Mouse (Mus musculus) hindbrain, postnatal 0 days (tissue): Measurements from ENCODE around the gene Plcl1. TPM values are rescaled to one million over a fixed set of nuclear protein-coding genes. Genes with fewer than 3 reads are reported as not detected.
A peak's percentile ranks its signal among the peaks of the same experiment; 100 is the strongest.

Experiments used
- ATAC-seq: fragments of 200-750 bp; cut with Nextera tagmentation; 2 replicates; pipeline ENCODE4 v1.8.0; 2017; ENCODE audit warnings: mild to moderate bottlenecking, moderate TSS enrichment, moderate library complexity
- DNase-seq: peaks from one replicate; pipeline ENCODE4 v3.0.0-alpha.2; 2015; ENCODE audit warnings: low spot score
- H3K27ac ChIP-seq: fragments of 300-500 bp; sonication (generic); 2 replicates; pipeline ENCODE4 v1.5.1; 2014; ENCODE audit warnings: mild to moderate bottlenecking
- H3K27me3 ChIP-seq: fragments of 300-500 bp; sonication (generic); 2 replicates; pipeline ENCODE4 v1.6.1; 2014; ENCODE audit warnings: low read length, mixed read lengths; ENCODE audit not compliant: insufficient read depth
- H3K36me3 ChIP-seq: fragments of 300-500 bp; sonication (generic); 2 replicates; pipeline ENCODE4 v1.6.1; 2014; ENCODE audit warnings: low read length, mixed read lengths; ENCODE audit not compliant: insufficient read depth
- H3K4me1 ChIP-seq: fragments of 300-500 bp; sonication (generic); 2 replicates; pipeline ENCODE4 v1.6.1; 2014; ENCODE audit warnings: antibody characterized with exemption, low read length, mixed read lengths; ENCODE audit not compliant: insufficient read depth
- H3K4me2 ChIP-seq: fragments of 300-500 bp; sonication (generic); 2 replicates; pipeline ENCODE4 v1.6.1; 2014; ENCODE audit warnings: low read depth, mild to moderate bottlenecking, low read length, moderate library complexity, mixed read lengths
- H3K4me3 ChIP-seq: fragments of 300-500 bp; sonication (generic); 2 replicates; pipeline ENCODE4 v1.5.1; 2014; ENCODE audit warnings: low read length
- H3K9ac ChIP-seq: fragments of 300-500 bp; sonication (generic); replicated peaks from 2 replicates; pipeline ENCODE4 v1.6.1; 2014; ENCODE audit warnings: mild to moderate bottlenecking, low read length, moderate library complexity, mixed read lengths
- H3K9me3 ChIP-seq: fragments of 300-500 bp; sonication (generic); 2 replicates; pipeline ENCODE4 v1.6.1; 2016; ENCODE audit warnings: low read length, mixed read lengths
- CTCF ChIP-seq: IDR thresholded peaks from 2 replicates; pipeline ENCODE4 v1.5.1; 2016; ENCODE audit warnings: antibody characterized with exemption, control low read depth, low read depth
- WGBS: fragments of 180-500 bp; shearing (Covaris S2); extraction: QIAGEN DNeasy Blood & Tissue Kit; methylation state at CpG from one replicate; pipeline ENCODE4 v1.1.7; 2014; 5-methylcytosine and 5-hydroxymethylcytosine counted together
- polyA plus RNA-seq: library from polyadenylated mRNA; unstranded; fragments of >200 nt; fragmentation: Nextera tagmentation; extraction: Ambion mirVana; gene quantifications from 2 replicates; pipeline ENCODE4 v1.2.1, GENCODE M21; 2015
- total RNA-seq: library from RNA; depleted of rRNA; stranded (reverse); fragments of >200 nt; gene quantifications from 2 replicates; pipeline ENCODE4 v1.2.3, GENCODE M21; 2014

Gene Plcl1
- total and polyA plus RNA-seq, 2 experiments from 2014 or later, result 4.0 to 7.2 TPM

DNA sequence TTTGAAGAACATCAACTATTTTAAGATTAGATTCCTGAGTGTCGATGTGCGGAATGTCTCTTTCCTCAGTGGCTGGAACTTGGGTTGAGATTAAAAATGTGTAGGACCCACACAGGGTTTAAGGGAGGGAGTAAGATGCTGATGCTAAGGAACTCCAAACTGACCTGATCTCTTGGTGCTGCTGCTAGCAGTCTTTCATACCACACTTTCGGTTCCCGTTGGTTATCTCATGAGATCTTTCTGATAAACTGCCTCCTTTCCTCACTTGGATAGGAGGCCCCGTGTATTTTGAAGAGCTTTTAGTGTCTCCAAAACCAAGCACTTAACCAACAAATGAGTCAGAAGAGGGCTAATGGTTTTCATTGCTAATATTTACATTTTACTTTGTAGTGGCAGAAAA, 30.9 kb downstream of the Plcl1 start:
- no peak overlapping the region for H3K4me3 ChIP-seq
- no peaks in the 10 kb centered on the region for H3K27me3 ChIP-seq
- H3K4me2 ChIP-seq, result no peak overlapping the region
- WGBS, result 90% methylated on average over 5 of the region's 5 CpGs
- DNase-seq (no peak), ATAC-seq (no peak)
- no peaks in the 10 kb centered on the region for H3K4me1 ChIP-seq
- H3K9ac ChIP-seq, result no peak overlapping the region
- no peaks in the 10 kb centered on the region for H3K9me3 ChIP-seq
- no peak overlapping the region for H3K27ac ChIP-seq
- H3K36me3 ChIP-seq, result no peaks in the 10 kb centered on the region
- no peak for TF ChIP-seq CTCF

DNA sequence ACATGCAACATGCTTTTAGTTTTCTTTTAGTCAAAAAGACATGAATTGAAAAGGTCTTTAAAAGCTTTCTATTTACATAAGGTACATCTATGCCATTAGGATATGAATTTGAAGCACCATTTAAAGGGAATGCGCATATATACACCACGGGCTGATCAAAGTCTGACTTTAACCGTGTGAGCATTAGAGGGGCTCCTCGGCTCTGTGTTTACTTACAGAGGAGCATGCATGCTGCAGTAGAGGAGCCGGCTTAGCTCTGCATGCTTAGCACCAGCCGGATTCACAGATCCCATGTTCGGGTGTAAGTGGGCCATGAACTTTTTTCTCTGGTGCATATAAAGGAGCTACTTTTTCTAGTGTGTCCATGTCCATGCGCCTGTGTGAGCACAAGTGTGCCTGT, 31.4 kb downstream of the Plcl1 start:
- DNase-seq (no peak), ATAC-seq (no peak)
- Histone ChIP-seq H3K27me3 (no peaks in the 10 kb centered on the region), H3K9me3 (no peaks in the 10 kb centered on the region), H3K4me3 (no peak overlapping the region), H3K27ac (no peak overlapping the region), H3K4me1 (no peaks in the 10 kb centered on the region), H3K36me3 (no peaks in the 10 kb centered on the region), H3K9ac (no peak overlapping the region), H3K4me2 (no peak overlapping the region)
- no peak for TF ChIP-seq CTCF
- 85% methylated on average over 8 of the region's 8 CpGs for WGBS

DNA sequence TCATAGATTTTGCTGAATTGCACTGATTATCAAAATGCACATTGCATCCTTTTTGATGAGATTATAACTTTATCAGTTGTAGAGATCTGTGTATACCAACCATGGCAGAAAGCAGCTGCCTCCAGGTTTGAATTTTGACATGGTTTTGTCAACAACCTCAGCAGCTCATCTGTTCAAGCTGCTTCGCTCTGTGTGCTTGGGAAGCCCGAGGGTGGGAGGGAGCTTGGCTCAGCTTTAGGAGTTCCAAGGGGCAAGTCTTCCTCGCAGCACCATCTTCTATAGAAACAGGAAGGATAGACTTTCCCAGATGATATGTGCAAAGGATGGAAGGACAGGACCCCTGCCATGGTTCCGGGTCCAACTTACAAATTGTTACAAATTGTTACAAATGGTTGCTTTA, 32.9 kb downstream of the Plcl1 start:
- Histone ChIP-seq H3K36me3 (no peaks in the 10 kb centered on the region), H3K4me1 (no peaks in the 10 kb centered on the region), H3K4me3 (no peak overlapping the region), H3K27ac (no peak overlapping the region), H3K4me2 (no peak overlapping the region), H3K27me3 (no peaks in the 10 kb centered on the region), H3K9ac (no peak overlapping the region), H3K9me3 (no peaks in the 10 kb centered on the region)
- peak; percentile 5 for DNase-seq
- ATAC-seq, result no peak
- 79% methylated on average over 4 of the region's 4 CpGs for WGBS
- no peak for TF ChIP-seq CTCF

DNA sequence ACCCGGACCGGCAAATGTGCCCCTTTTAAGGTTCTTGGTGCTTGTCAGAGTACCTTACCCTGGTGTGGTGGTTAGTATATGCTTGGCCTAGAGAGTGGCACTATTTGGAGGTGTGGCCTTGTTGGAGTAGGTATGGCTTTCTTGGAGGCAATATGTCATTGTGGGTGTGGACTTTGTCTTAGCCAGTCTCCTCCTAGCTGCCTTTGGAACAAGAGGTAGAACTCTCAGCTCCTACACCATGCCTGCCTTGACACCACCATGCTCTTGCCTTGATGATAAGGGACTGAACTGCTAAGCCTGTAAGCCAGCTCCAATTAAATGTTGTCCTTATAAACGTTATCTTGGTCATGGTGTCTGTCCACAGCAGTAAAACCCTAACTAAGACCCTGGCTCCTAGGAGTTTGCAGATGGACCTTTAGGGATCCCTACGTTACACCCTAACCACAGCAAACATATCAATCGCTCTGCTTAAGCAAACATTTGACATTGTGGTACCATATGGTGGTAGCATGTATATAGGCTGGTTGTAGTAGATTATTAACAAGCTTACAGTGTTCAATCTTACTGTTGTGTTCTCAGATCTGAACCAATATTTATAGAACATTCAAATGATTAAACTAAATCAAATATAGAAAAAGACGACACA, 39.4 kb downstream of the Plcl1 start:
- ATAC-seq (no peak), DNase-seq (no peak)
- Histone ChIP-seq H3K27me3 (no peaks in the 10 kb centered on the region), H3K9ac (no peak overlapping the region), H3K4me1 (no peaks in the 10 kb centered on the region), H3K4me3 (no peak overlapping the region), H3K27ac (no peak overlapping the region), H3K9me3 (no peaks in the 10 kb centered on the region), H3K4me2 (no peak overlapping the region), H3K36me3 (no peaks in the 10 kb centered on the region)
- no peak for TF ChIP-seq CTCF
- 91% methylated on average over 6 of the region's 6 CpGs for WGBS

DNA sequence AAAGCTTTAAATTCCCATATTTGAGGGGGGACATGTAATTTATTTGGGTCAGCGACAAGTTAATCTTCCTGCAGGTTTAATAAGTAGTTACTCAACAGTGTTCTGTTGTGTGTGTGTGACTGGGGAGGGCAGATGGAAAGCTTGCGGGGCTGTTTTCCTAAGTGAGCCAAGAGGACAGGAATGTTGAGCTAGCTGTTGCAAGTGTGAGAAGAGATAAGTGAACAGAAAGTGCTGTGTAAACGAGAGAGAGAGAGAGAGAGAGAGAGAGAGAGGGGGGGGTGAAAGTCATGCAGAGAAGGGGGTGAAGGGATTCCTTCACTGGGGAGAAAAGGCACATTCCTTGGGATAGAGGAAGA, 39.9 kb downstream of the Plcl1 start:
- ATAC-seq (no peak), DNase-seq (no peak)
- Histone ChIP-seq H3K36me3 (no peaks in the 10 kb centered on the region), H3K9ac (no peak overlapping the region), H3K27ac (no peak overlapping the region), H3K27me3 (no peaks in the 10 kb centered on the region), H3K4me1 (no peaks in the 10 kb centered on the region), H3K4me2 (no peak overlapping the region), H3K4me3 (no peak overlapping the region), H3K9me3 (no peaks in the 10 kb centered on the region)
- WGBS, result 78% methylated on average over 3 of the region's 3 CpGs
- TF ChIP-seq CTCF, result no peak

DNA sequence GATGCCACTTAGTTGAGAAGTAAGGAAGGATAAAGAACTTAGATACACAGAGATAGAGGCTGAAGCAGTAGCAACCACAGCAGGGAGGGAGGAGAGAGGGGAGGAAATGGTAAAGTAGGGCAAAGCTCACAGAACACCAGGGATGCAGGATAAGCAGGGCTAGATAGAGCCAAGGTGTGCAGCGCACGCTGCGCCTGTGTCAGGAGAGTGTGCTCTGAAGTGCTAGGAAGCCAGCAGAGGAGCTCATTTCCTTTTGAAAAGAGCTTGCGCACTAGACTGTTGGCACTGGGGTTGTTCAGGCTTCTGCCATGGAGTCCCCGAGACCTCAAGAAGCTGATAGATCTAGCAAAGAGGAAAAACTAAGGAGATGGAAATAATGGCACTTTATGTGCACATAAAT, 40.6 kb downstream of the Plcl1 start:
- no peak overlapping the region for H3K27ac ChIP-seq
- ATAC-seq (no peak), DNase-seq (no peak)
- H3K9ac ChIP-seq, result no peak overlapping the region
- H3K9me3 ChIP-seq, result no peaks in the 10 kb centered on the region
- H3K4me2 ChIP-seq, result no peak overlapping the region
- no peaks in the 10 kb centered on the region for H3K4me1 ChIP-seq
- WGBS, result 90% methylated on average over 5 of the region's 5 CpGs
- no peak for TF ChIP-seq CTCF
- no peak overlapping the region for H3K4me3 ChIP-seq
- H3K36me3 ChIP-seq, result no peaks in the 10 kb centered on the region
- H3K27me3 ChIP-seq, result no peaks in the 10 kb centered on the region

DNA sequence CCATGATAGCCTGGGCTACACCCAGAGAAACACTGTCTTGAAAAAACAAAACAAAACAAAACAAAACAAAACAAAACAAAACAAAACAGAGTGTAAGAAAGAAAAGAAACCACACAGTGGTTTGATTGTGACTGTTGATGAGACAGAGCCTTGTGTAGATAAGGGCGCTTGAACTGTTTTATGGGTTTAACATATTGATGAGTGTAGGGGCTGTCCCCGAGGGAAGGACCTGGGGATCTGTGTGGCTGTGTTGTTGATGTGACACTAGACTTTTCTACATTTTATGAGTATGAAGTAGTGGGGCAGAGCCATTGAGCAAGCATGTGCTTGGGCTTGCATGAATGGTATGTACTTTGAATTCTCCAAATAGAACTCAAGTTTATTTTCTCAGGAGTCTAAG, 41.2 kb downstream of the Plcl1 start:
- no peaks in the 10 kb centered on the region for H3K36me3 ChIP-seq
- no peaks in the 10 kb centered on the region for H3K27me3 ChIP-seq
- WGBS, result 92% methylated on average over 2 of the region's 2 CpGs
- no peak overlapping the region for H3K9ac ChIP-seq
- DNase-seq, result no peak
- TF ChIP-seq CTCF, result no peak
- no peaks in the 10 kb centered on the region for H3K9me3 ChIP-seq
- no peak overlapping the region for H3K4me2 ChIP-seq
- H3K4me1 ChIP-seq, result no peaks in the 10 kb centered on the region
- no peak overlapping the region for H3K27ac ChIP-seq
- H3K4me3 ChIP-seq, result no peak overlapping the region
- no peak for ATAC-seq
